Mouse (Mus musculus) left cerebral cortex, adult 11 months (tissue): ENCODE data around the gene Shtn1.
A peak's percentile ranks its signal among the peaks of the same experiment; 100 is the strongest.

Source experiments
- DNase-seq: peaks from one replicate; pipeline ENCODE4 v3.0.0; 2022; ENCODE audit warnings: low spot score

Gene Shtn1

DNA sequence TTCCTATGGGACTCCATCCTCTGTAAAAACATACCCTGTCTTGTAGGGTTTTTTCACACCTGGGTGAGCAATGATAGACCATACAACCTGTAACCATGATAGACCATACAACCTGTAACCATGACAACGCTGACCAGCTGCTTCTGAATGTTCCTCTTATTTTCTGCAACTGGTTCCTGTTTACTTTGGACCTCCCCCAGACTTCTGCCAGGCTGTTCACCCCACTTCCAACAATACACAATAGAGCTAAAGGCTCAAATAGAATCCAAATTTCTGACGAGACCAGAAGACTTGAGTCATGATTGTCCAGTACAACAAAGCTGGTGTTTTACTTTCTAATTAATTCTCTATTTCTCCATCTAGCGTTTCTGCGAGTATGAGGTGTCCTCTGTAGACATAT is 23.8 kb downstream of the Shtn1 start:
- no peak for DNase-seq

DNA sequence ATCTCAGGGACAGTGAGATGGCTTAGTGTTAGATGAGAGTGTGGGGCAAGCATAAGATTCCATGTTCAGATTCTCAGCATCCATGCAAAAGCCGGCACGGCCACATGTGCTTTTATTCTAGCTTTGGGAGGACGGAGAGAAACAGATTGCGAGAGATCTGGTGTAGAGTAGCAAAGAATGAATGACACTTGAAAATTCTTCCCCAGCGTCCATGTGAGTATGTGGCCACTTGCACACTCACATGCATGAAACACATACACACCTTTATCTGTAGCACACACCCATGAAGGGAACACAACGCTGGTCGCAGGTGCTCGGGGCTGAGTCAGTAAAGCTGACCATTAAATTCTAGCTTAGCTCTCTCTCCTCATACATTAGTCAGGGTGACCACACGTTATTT is 24.3 kb downstream of the Shtn1 start:
- DNase-seq = no peak

DNA sequence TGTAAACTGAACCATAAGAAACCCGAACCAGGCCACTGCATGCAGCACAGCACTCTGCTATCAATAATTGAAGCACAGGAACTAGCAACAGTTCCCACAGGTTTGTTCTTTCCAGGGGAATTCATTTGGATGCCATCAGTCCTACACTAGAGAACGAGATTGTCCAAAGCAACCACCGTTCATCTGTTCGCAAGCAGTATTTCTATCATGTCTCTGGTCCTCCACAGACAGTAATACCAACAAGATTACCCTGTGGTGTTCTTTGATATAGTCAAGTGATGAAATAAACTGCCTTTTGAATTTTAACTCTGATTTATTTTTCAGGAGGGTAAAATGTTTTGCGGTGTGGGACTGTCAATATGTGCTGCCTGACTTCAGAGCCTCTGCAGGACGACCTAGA is 27.0 kb downstream of the Shtn1 start:
- no peak for DNase-seq

DNA sequence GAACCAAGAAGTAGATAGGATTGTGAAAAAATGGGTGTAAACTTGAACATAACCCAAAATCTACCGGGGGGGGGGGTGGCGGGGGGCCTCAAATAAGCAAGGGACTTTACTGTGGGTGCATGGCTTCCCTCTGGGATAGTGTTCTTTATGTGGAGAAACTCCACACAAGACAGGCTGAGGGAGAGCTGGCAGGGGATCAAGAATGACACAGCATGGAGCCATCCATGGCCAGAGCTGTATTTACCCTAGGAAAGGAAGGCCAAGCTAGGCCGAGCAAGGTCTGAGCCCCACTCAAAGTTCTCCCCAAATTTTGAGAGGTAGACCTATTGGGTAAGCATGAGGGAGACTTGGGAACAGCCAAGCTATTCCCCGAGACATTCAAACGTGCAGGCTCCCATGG is 28.4 kb downstream of the Shtn1 start:
- DNase-seq = no peak

DNA sequence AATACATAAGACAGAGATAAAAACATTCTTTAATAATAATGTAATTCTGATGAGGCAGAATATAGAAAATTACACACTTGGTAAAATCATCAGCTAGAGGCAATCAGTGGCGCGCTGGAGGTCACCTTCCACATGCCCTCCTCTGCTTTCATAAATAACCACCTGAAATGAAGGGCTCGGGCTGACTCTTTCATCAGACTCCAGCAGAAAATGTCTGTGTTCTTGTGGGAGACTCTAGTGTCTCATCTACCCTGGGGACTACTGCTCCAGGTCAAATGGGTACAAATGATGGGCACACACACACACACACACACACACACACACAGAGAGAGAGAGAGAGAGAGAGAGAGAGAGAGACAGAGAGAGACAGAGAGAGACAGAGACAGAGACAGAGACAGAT is 34.8 kb downstream of the Shtn1 start:
- no peak for DNase-seq

DNA sequence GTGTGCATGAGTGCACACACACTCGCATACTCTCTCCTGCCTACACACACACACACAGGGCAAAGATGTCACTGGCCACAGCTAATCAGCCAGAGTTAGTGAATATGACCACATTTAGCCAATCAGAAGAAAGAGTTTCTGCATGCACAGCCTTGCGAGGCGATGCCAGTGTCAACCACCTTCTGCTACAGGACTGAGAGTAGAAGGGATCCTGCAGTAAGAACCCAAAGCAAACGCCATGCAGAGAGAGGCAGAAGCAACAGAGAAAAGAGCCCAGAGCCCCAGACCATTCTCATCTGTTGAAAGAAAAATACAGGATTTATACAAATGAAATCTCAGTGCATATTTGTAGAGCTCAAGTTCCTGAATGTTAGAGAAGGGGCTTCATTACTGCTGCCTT is 37.1 kb downstream of the Shtn1 start:
- no peak for DNase-seq

DNA sequence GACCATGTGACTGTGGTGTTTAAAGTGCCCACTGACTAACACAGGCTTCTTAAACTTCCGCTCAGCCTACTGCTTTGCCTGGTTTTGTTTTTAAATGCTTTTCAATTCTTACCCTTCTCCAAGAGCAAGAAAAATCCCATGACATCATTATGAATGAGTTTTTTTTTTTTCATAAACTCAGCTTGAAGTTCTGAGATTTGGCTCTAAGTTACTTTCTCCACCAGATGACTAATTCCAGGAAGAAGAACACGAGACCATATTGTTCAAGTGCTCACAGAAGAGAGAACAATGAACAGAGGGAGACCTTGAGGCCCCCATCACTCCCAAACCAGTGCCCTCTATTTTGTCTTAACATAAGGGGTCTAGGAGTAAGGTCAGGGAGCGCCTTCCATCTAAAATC is 39.1 kb downstream of the Shtn1 start:
- DNase-seq = no peak

DNA sequence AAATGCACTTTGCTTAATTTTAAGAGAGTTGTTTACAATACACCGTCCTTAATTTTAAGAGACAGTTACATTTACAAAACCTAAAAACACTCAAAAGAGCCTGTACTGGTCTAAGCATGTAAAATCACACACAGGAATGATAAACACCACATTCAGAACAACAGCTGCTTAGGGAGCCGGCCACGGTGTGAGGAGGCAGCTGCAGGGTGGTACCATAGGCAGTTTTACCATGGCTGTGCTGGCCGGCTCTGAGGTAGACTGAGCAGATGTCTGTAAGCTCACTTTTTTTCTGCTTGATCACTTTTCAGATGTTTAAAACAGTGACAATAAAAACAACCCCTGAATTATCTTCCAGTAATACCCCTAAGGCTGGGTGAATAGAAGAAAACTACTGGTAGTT is 42.7 kb downstream of the Shtn1 start:
- no peak for DNase-seq

DNA sequence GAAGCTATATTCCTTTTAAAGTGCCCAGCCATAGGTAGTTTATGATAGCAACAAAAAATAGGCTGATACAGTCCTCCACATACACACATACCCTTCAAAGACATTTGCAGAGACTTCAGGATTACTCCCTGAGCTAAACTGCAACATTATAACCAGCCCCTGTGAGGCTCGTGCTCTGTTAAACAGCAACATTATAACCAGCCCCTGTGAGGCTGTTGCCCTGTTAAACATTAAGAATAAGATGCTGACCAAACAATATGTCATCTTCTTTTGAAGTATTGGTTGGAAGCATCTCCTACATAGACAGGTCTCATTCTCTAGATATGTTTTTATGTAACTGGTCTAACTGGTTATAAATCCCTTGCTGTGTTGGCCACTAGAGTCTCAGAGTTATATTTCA is 45.7 kb downstream of the Shtn1 start:
- no peak for DNase-seq

DNA sequence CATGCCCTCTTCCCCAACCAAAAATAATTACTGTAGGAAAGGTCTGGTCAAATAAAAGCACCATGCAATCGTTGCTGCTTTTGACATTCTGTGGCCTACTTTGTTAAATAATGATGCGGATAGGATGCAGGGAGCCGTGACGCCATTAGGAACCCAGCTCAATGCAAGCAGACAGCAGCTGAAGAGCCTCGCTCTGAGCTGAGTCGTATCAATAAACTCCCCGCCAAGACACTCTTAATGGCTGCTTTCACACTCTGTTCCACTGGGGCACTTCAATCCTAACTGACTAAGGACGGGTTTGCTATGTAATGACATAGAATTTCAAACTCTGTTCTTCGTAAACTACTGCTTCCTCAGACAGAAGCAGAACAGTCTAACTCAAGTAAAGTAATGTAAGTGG is 46.9 kb downstream of the Shtn1 start:
- DNase-seq = no peak

DNA sequence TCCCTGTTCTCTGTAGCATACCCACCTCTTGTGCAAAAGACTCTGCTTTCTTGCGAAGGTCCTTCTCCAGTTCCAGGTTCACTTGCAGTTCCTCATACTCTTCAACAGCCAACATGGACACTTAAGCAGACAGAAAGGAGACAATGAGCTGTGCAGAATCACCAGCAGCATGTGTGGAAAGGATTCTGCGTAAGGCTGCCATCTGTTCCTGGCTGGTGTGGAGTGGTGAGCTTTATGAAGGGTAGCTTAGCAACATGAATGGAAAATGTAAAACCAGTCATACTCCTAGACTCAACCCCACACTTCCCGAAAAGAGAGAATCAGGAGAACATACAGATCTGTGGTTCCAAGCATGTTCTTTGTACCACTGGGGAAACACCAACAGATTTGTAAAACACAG is 47.8 kb downstream of the Shtn1 start:
- no peak for DNase-seq

DNA sequence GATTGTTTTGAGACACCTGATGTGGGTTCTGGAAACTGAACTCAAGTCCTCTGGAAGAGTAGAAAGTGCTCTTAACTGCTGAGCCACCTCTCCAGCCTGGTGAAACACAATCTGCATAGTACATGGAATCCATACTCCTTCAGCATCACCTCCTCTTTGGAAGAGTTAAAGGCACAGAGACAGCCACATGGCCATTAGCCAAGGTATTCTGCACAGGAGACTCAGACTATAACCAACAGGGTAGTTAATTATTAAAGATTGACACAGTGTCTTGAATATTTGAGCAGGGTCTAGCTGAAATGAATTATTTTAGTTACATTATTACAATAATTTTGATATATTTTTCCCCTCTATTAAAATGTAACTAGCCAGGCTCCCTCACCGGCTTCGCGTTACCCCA is 52.0 kb downstream of the Shtn1 start:
- no peak for DNase-seq

DNA sequence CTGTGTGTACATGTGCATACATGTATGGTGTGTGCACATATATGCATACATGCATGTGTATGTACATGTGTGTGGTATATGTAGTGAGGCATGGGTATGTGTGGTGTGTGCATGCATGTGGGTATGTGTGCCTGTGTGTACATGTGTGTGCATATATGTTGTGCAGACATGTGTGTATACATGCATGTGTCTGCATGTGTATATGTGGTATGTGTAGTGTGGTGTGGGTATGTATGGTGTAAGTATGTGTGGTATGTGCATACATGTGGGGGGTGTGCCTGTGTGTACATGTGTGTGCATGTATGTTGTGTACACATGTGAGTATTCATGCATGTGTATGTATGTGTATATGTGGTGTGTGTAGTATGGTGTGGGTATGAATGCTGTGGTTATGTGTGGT is 54.3 kb downstream of the Shtn1 start:
- DNase-seq = no peak

DNA sequence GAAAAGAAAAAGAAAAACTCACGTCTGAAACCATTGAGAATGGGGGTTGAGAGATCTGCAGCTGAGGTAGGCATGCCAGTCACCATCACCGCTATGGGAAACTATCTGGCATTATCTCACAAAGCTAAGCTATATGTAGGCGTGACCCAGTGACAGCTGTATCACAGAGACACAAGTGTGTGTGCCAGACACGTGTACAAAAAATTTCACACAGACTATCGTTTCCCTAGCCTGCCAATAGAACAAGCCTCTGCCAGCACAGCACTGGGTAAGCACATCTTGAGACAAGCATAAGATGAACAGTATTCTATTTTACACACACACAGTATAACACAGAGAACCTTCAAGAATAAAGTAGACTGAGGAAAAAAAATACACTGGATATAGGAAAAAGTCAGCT is 65.1 kb downstream of the Shtn1 start:
- no peak for DNase-seq

DNA sequence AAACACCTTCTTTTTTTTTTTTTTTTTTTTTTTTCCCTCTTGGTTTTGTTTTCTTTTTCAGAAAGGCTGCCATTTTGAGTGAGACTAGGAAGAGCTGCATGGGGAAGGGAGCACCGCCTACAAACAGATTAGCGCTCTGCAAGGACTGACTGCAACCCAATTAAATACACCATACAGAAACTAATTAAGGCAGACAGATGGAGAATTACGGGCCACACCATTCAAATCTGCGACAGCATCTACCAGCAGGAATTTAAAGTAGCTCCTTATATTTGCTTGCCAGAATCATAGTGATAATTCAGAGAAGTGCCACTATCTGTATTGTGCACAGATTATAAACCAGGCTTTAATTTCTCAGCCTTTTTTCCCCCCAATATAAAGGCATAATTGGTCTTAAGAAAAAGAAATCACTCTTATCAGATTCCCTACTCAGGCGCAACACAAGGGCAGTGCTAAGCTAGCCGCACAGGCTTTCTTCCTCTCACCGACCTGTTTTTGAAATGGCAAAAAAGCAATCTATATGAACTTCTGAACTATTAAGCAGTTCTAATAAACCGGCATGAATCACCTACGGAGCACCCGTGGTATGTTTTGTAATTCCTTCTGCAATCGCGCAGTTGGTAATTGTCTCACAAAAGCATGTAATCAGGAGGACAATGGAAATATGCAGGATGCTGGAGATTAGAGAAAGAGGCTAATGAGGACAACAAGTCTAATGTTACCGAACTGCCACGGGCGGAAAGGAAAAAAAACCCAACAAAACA is 69.1 kb downstream of the Shtn1 start:
- no peak for DNase-seq

DNA sequence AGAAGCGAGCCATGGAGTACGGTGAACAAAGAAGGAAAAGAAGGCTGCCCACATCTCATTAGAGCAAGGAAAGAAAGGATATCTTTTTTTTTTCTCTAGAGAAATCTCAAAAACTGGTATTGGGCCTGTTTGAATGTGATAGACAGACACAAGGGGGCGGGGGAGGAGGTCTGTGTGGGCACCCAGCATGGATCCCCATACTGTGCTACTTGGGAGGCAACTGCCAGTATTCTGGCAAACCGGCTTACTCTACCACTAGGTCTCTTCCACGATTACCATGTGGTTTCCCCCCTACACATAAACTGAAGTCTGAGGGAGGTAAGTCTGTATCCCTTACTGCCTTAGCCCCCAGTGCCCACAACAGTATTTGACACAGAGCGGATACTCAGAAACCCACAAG is 73.1 kb downstream of the Shtn1 start:
- DNase-seq = no peak

DNA sequence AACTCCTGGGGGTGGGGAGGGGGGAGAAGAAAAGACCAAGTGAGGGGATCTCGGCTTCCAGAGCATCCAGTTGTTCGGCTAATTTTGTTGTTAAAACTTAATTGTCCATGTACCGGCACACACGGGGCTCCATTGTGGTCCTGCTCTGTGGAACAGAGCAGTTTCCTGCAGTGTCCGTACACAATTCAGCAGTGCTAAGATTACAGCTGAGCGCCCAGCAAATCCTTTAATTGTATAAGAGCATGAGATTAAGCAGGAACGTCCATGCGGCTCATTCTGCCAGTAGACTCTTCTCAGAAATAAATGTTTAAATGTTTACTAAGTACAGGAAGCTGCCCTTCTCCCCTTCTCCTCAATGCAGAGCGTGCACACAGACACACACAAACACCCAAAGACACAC is 94.3 kb downstream of the Shtn1 start:
- no peak for DNase-seq

DNA sequence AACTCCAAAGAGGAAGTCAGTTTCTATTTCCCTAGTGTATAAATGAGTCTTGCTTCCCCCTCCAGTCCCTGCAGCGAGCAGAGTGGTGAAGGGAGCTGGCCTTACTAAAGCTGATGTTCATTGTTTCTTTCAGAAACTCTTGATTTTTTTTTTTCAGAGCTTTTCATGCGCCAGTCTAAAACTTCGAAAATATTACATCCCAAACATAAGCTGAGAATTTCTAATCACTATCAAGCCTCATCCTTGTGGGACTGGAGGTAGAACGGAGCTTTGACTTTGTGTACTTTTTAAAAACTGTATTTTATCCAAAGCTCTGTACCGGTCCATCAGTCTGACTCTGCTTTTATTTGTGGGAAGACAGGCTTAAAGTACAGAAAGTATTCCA is 95.9 kb downstream of the Shtn1 start:
- no peak for DNase-seq

DNA sequence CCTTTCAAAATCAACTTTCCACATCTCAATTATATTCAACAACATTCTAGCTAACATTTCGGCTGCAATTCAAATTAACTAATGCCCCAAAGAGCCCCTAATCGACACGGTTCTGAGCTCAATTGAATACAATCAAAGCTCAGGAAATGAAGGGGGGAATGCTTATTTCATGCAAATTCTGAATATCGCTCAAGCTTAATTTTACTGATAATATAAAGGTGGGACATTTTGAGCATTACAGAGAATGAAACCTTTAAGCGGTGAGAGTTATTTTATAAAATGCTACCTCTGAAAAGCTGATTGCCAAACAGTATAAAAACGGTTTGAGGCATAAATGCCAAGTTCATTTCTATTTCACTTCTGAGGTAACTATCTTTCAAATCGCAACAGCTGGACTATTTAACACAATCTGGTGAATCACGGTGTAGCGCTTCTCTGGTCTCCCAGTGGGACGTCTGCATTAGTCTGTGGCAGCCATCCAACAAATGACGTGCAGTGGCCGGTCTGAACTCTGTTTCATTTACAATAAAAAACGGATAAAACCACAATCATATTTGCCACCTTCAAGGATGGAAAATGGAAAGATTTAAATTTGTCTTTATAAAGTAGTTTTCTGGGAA is 96.4 kb downstream of the Shtn1 start:
- no peak for DNase-seq

DNA sequence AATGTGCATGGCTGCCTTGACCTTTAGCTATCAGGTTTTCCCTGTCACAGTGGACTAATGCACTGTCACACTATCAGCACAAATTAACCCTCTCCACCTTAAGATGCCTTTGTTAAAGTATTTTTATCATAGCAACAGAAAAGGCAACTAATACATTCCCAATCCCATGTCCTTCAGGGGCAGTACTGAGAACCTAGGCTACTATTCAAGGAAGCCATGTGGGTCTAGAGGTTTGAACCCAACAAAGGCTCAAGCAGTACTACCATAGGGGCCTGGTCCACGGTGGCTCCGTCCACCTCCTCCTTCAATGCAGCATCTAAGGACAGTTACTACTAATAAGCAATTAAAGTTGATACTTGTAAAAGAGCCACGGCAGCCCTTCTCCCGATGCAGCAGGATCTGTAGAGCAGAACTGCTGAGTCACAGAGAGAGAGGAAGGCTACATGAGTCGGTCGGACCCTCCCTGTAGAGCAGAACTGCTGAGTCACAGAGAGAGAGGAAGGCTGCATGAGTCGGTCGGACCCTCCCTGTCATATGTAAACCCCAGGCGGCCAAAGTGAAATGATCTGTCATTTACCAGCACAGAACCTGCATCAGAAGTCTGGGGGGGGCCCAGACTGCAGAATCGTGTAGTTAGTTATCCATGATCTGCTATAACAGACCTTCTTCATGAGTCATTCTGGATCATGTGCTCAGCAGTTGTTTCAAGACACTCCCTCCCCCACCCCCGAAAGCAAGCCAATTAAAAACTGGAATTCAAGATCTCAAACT is 97.3 kb downstream of the Shtn1 start:
- DNase-seq = peak; percentile 37

DNA sequence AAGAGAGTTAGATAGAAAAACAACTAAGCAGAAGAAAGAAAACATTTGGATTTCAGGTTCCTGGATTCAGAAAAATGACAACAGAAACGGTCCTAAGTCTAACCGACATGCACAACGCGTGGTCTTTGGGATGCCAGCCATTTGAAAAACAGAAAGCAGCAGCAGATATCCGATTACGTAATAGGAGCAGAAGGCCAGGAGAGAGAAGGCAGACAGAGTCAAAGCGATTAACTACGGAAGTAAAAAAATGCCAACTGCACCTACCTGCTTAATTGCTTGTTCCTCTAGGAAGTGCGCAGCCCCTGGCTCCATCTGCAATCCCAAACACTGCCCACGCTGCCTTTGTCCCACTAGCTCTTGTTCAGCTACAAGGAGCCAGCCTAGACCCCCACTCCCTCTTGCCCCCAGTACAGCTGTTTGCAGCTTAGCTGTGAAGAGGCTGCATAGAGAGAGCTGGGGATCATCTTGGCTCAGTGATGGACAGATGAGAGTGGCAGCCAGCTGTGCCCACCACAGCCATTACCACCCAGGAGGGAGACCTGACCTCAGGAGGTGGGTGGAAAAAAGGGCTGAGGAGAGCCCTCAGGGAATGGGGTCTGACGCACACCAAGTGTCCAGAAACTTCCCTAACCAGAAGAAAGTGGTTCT is 100.6 kb downstream of the Shtn1 start:
- DNase-seq = no peak

DNA sequence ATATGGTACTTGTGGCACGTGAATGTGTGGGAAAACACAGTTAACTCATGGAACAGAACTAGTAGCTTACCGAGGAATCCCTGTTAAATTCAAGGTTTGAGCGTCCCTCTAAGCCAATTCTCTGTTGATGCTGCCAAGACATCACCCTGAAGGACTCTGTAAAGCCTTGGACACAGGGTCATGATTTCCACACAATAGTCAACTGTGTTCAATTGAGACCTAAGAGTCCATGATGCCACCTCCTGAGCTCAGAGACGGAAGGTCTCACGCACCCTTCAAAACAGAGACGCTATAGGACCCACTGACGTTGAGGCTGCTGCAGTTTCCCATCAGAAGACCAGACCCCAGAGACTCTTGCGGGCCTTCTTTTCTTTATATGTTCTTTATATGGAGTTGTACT is 101.8 kb downstream of the Shtn1 start:
- DNase-seq = no peak

DNA sequence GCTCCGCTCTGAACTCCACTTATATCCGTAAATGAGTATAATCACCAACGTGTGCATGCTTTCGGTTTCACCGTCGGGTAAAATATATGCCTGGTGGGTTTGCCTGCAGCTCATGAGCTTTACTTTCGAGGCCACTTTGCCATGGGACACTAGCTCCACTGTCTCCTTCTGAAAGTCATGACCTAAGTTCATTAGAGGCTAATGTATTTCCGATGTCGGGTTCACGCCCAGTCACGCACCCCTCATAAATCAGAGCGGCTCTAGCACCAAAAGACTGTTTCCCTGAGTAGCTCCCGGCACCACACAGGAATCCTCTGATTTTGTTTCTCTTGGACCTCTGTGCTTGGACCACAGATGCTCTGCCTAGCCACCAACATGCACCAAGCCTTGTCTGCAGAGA is 105.1 kb downstream of the Shtn1 start:
- no peak for DNase-seq
